Mouse (Mus musculus): ENCODE results near the gene Stil. TPM values are rescaled to one million over a fixed set of nuclear protein-coding genes. Genes with fewer than 3 reads are reported as not detected.

The Stil gene
- total RNA-seq, 2 experiments from 2014 or later: 18.4 to 20.4 TPM

GRCm38 (mm10) chr4:115047750-115048149, 47.8 kb downstream of the Stil start:
- peak; percentile 79 for ATAC-seq (replicated peaks; ENCODE audit: poor library complexity, severe bottlenecking)

GRCm38 (mm10) chr4:115048190-115048589, 48.2 kb downstream of the Stil start:
- ATAC-seq (replicated peaks; ENCODE audit: poor library complexity, severe bottlenecking): peak; percentile 44

- no peak for ATAC-seq (replicated peaks; ENCODE audit: poor library complexity, severe bottlenecking)
These were observed 51.3 kb downstream of the Stil start for GRCm38 (mm10) chr4:115051245-115051644.

GRCm38 (mm10) chr4:115052343-115053005, 52.5 kb downstream of the Stil start:
- ATAC-seq (replicated peaks; ENCODE audit: poor library complexity, severe bottlenecking): peak; percentile 48

- no peak for ATAC-seq (replicated peaks; ENCODE audit: poor library complexity, severe bottlenecking)
These were observed 55.1 kb downstream of the Stil start for GRCm38 (mm10) chr4:115055044-115055443.

GRCm38 (mm10) chr4:115055691-115056090, 55.7 kb downstream of the Stil start:
- no peak for ATAC-seq (replicated peaks; ENCODE audit: poor library complexity, severe bottlenecking)

GRCm38 (mm10) chr4:115056371-115056920, 56.5 kb downstream of the Stil start, which contains the start of gene Tal1:
TSS of gene Tal1 (plus strand) at chr4:115056426.
- ATAC-seq (replicated peaks; ENCODE audit: poor library complexity, severe bottlenecking): no peak; the same call in 1 of the 2 replicates

- peak; percentile 71 for ATAC-seq (replicated peaks; ENCODE audit: poor library complexity, severe bottlenecking)
These were observed 57.1 kb downstream of the Stil start for GRCm38 (mm10) chr4:115056921-115057673.

- ATAC-seq (replicated peaks; ENCODE audit: poor library complexity, severe bottlenecking): peak; percentile 3; the same call in 1 of the 2 replicates
These were observed 57.8 kb downstream of the Stil start for GRCm38 (mm10) chr4:115057674-115058316.

GRCm38 (mm10) chr4:115058317-115058761, 58.4 kb downstream of the Stil start:
- no peak for ATAC-seq (replicated peaks; ENCODE audit: poor library complexity, severe bottlenecking)

- ATAC-seq (replicated peaks; ENCODE audit: poor library complexity, severe bottlenecking): no peak
These were observed 59.1 kb downstream of the Stil start for GRCm38 (mm10) chr4:115058871-115059590.

GRCm38 (mm10) chr4:115059871-115060270, 59.9 kb downstream of the Stil start:
- no peak for ATAC-seq (replicated peaks; ENCODE audit: poor library complexity, severe bottlenecking)

- no peak for ATAC-seq (replicated peaks; ENCODE audit: poor library complexity, severe bottlenecking)
These were observed 60.8 kb downstream of the Stil start for GRCm38 (mm10) chr4:115060753-115061152.

- ATAC-seq (replicated peaks; ENCODE audit: poor library complexity, severe bottlenecking): peak; percentile 60
These were observed 62.5 kb downstream of the Stil start for GRCm38 (mm10) chr4:115062540-115062874.

- ATAC-seq (replicated peaks; ENCODE audit: poor library complexity, severe bottlenecking): peak; percentile 64
These were observed 63.0 kb downstream of the Stil start for GRCm38 (mm10) chr4:115062875-115063517.

- peak; percentile 5; the same call in 1 of the 2 replicates for ATAC-seq (replicated peaks; ENCODE audit: poor library complexity, severe bottlenecking)
These were observed 63.7 kb downstream of the Stil start for GRCm38 (mm10) chr4:115063518-115064239.

- peak; percentile 62 for ATAC-seq (replicated peaks; ENCODE audit: poor library complexity, severe bottlenecking)
These were observed 71.7 kb downstream of the Stil start for GRCm38 (mm10) chr4:115071668-115072067.

GRCm38 (mm10) chr4:115074789-115075188, 74.8 kb downstream of the Stil start:
- 0 out of 2 replicates have a peak, but pooled peaks have one; percentile 7 for ATAC-seq (replicated peaks; ENCODE audit: poor library complexity, severe bottlenecking)
